Mouse (Mus musculus) left cerebral cortex, adult 2 months (tissue): ENCODE measurements around the gene Gm16181. TPM values are rescaled to one million over a fixed set of nuclear protein-coding genes. Genes with fewer than 3 reads are reported as not detected.
"Not testable (repeated sequence)": the region's sequence is repeated elsewhere in the genome, so short reads cannot be mapped to it uniquely, and the experiment has no call there.

Source experiments
- DNase-seq, 2 experiments: peaks; one replicate each; pipeline ENCODE4 v3.0.0; 2021 to 2022; ENCODE audit warnings: low spot score in 2 of 2, mixed read lengths in 1 of 2; ENCODE audit errors: extremely low spot score in 1 of 2
- H3K27ac ChIP-seq: fragments of 200-600 bp; 2 replicates; pipeline ENCODE4 v1.8.1; 2022
- H3K4me3 ChIP-seq: fragments of 200-600 bp; 2 replicates; pipeline ENCODE4 v1.8.1; 2022
- CTCF ChIP-seq: fragments of 200-600 bp; IDR thresholded peaks from 2 replicates; pipeline ENCODE4 v1.8.1; 2022; ENCODE audit warnings: antibody characterized with exemption, mild to moderate bottlenecking, moderate library complexity
- intact Hi-C: fragments of 180-260 bp; cut with DNase I; formaldehyde crosslinking; loops from one replicate; pipeline ENCODE4 v1.15.1; 2025
- total RNA-seq, 2 experiments: library from RNA; stranded (reverse); gene quantifications; 2 replicates each; pipeline ENCODE4 v1.2.3; 2021

The Gm16181 gene
- total RNA-seq, 2 experiments from 2014 or later, result not detected

- intact Hi-C loops, result no loop called here
Observed at GRCm38 (mm10) chr17:35219601-35220041, 1.0 kb upstream of the Gm16181 start.

GRCm38 (mm10) chr17:35222299-35222698 lies 1.7 kb downstream of the Gm16181 start:
- DNase-seq, result no peak
- no peak for TF ChIP-seq CTCF
- H3K27ac ChIP-seq, result no peak overlapping the region
- intact Hi-C loops, result no loop called here
- H3K4me3 ChIP-seq, result no peak overlapping the region

More at GRCm38 (mm10) chr17:35219601-35220041, 1.0 kb upstream of the Gm16181 start:
- DNase-seq, result no peak
- Histone ChIP-seq H3K27ac (0 out of 2 replicates have a peak overlapping the region, but pooled peaks have one; percentile 4), H3K4me3 (no peak overlapping the region)
- TF ChIP-seq CTCF, result no peak

GRCm38 (mm10) chr17:35224641-35225040 lies 4.0 kb downstream of the Gm16181 start:
- no peak; the same call in 1 of the 2 replicates for TF ChIP-seq CTCF
- intact Hi-C loops, result no loop called here
- no peak overlapping the region for H3K4me3 ChIP-seq
- DNase-seq, result no peak
- no peak overlapping the region for H3K27ac ChIP-seq

- no peak overlapping the region for H3K27ac ChIP-seq
- DNase-seq, result no peak
- intact Hi-C loops, result no loop called here
- H3K4me3 ChIP-seq, result no peak overlapping the region
- TF ChIP-seq CTCF, result no peak
Observed at GRCm38 (mm10) chr17:35225456-35225855, 4.8 kb downstream of the Gm16181 start.

- no peak overlapping the region for H3K4me3 ChIP-seq
Observed at GRCm38 (mm10) chr17:35226561-35227046, 6.0 kb downstream of the Gm16181 start.

GRCm38 (mm10) chr17:35231022-35231421 lies 10.4 kb downstream of the Gm16181 start:
- intact Hi-C loops, result loop anchor here (5.0 to 10.0 kb wide), 2 partner anchors 206 to 339 kb away; partner anchors contain the start of gene Sapcd1

More at GRCm38 (mm10) chr17:35226561-35227046, 6.0 kb downstream of the Gm16181 start:
- TF ChIP-seq CTCF, result no peak
- no peak for DNase-seq
- intact Hi-C loops, result no loop called here
- H3K27ac ChIP-seq, result no peak overlapping the region

GRCm38 (mm10) chr17:35232043-35232442 lies 11.4 kb downstream of the Gm16181 start:
- peak; percentile 92 for TF ChIP-seq CTCF
- intact Hi-C loops, result loop anchor here (1.0 to 10.0 kb wide), 4 partner anchors 54 to 340 kb away; partner anchors contain the start of gene Sapcd1
- peak; percentile 79 to 87 for DNase-seq
- peak overlapping the region; percentile 0; the same call in 1 of the 2 replicates for H3K27ac ChIP-seq
- no peak overlapping the region for H3K4me3 ChIP-seq

More at GRCm38 (mm10) chr17:35231022-35231421, 10.4 kb downstream of the Gm16181 start:
- Histone ChIP-seq H3K27ac (no peak overlapping the region), H3K4me3 (no peak overlapping the region)
- no peak for DNase-seq
- TF ChIP-seq CTCF, result no peak

- intact Hi-C loops, result loop anchor here (1.0 to 10.0 kb wide), 4 partner anchors 54 to 340 kb away; partner anchors contain the start of gene Sapcd1
- TF ChIP-seq CTCF, result no peak
- Histone ChIP-seq H3K27ac (peak overlapping the region; percentile 0; the same call in 1 of the 2 replicates), H3K4me3 (no peak overlapping the region)
- no peak for DNase-seq
Observed at GRCm38 (mm10) chr17:35232659-35233058, 12.0 kb downstream of the Gm16181 start.

- intact Hi-C loops, result loop anchor here (5.0 to 10.0 kb wide), 2 partner anchors 209 to 341 kb away; partner anchors contain the start of gene Sapcd1
- Histone ChIP-seq H3K4me3 (peak within 1 kb of the TSS; percentile 68), H3K27ac (peak within 1 kb of the TSS; percentile 96)
- TF ChIP-seq CTCF, result no peak
- no peak for DNase-seq
Observed at GRCm38 (mm10) chr17:35233114-35233980, 12.7 kb downstream of the Gm16181 start, which contains the start of gene Atp6v1g2. Gene Atp6v1g2 (plus strand): TSS chr17:35233660.

- H3K4me3 ChIP-seq, H3K27ac ChIP-seq, DNase-seq: not testable (repeated sequence)
- intact Hi-C loops, result loop anchor here (5.0 to 10.0 kb wide), 2 partner anchors 209 to 342 kb away; partner anchors contain the start of gene Sapcd1
Observed at GRCm38 (mm10) chr17:35234090-35234489, 13.5 kb downstream of the Gm16181 start.

- Histone ChIP-seq H3K4me3 (peak overlapping the region; percentile 68), H3K27ac (peak overlapping the region; percentile 96)
- no peak for DNase-seq
- intact Hi-C loops, result loop anchor here (1.0 to 10.0 kb wide), 5 partner anchors 100 to 383 kb away; partner anchors contain the start of genes Bag6, Csnk2b, Gpank1 and Nelfe
- no peak; the same call in 1 of the 2 replicates for TF ChIP-seq CTCF
Observed at GRCm38 (mm10) chr17:35234903-35235302, 14.3 kb downstream of the Gm16181 start.
